Mouse (Mus musculus): Measurements from ENCODE around the gene Lclat1.

GRCm38 (mm10) chr17:73169461-73169860, 61.7 kb downstream of the Lclat1 start:
- TF ChIP-seq CTCF (IDR thresholded peaks at IDR 0.05; ENCODE audit: borderline replicate concordance, insufficient read depth, low read depth, low read length) (no peak), POLR2A (IDR thresholded peaks at IDR 0.05; ENCODE audit: borderline replicate concordance, insufficient read depth, low read length) (no peak)

All from cerebellum, adult 2 months (tissue).